22 mouse cellular contexts compared by ENCODE assay signal in genomic region chr10:59262979-59263378, GRCm38 (mm10). TPM values are rescaled to one million over a fixed set of nuclear protein-coding genes. Genes with fewer than 3 reads are reported as not detected.
A peak's percentile ranks its signal among the peaks of the same experiment; 100 is the strongest.
DNase-seq lines count a peak whose midpoint lies in the region; ATAC-seq and TF ChIP-seq lines count a peak whose summit lies in the region.
"Had no signal": no experiment of that assay in that cellular context is flagged by ENCODE, and none has a peak within 500 bp of the region (broad histone marks: within the 10 kb centered on the region; RNA-seq: fewer than 3 reads in every experiment).

No protein-coding gene starts in this region.

- TF ChIP-seq POLR2A in liver, adult 2 months (IDR thresholded peaks at IDR 0.05; ENCODE audit: extremely low read depth, insufficient read depth, low read length): no peak
- TF ChIP-seq POLR2A in bone marrow macrophage, adult 2 months (IDR thresholded peaks at IDR 0.05; ENCODE audit: borderline replicate concordance, low read depth, low read length): no peak

- intact Hi-C loops in left cerebral cortex, adult 2 months (cut with DNase I): no loop called here

- H3K4me1 ChIP-seq in liver, adult 2 months (ENCODE audit: control insufficient read depth, insufficient read depth, low read length): peaks cover 14% of the 10 kb centered on the region
- peaks cover 30% of the 10 kb centered on the region for H3K4me1 ChIP-seq in liver, postnatal 0 days (ENCODE audit: insufficient read depth)
- peaks cover 10% of the 10 kb centered on the region for H3K4me1 ChIP-seq in lung, postnatal 0 days (ENCODE audit: insufficient read depth, low read depth, low read length)
- H3K4me1 ChIP-seq in bone marrow macrophage, adult 2 months (ENCODE audit: control insufficient read depth, insufficient read depth, low read length): peaks cover 37% of the 10 kb centered on the region
- peaks cover 16% of the 10 kb centered on the region; the same call in 1 of the 2 replicates for H3K4me1 ChIP-seq in hindbrain, embryonic 10.5 days (replicated peaks)

- no peak overlapping the region for H3K9ac ChIP-seq in liver, adult 2 months (ENCODE audit: low read depth, low read length)
- no peak overlapping the region for H3K9ac ChIP-seq in liver, postnatal 0 days (replicated peaks)
- H3K9ac ChIP-seq in lung, postnatal 0 days (replicated peaks; ENCODE audit: low read depth): no peak overlapping the region
- H3K9ac ChIP-seq: embryonic facial prominence, embryonic 12.5 days; forebrain, embryonic 15.5 days; hindbrain, embryonic 14.5 days had no signal

- no peak for TF ChIP-seq CTCF in liver, adult 2 months (IDR thresholded peaks at IDR 0.05; ENCODE audit: low read depth, low read length)
- TF ChIP-seq CTCF in liver, postnatal 0 days (IDR thresholded peaks at IDR 0.05; ENCODE audit: low read depth): no peak
- TF ChIP-seq CTCF in lung, postnatal 0 days (IDR thresholded peaks at IDR 0.05): no peak
- no peak for TF ChIP-seq CTCF in bone marrow macrophage, adult 2 months (IDR thresholded peaks at IDR 0.05; ENCODE audit: low read depth, low read length)
- TF ChIP-seq CTCF in left cerebral cortex, adult 2 months (IDR thresholded peaks at IDR 0.05): no peak

- no peaks in the 10 kb centered on the region for H3K9me3 ChIP-seq in liver, postnatal 0 days (ENCODE audit: low read length)
- H3K9me3 ChIP-seq in lung, postnatal 0 days (ENCODE audit: low read length): no peaks in the 10 kb centered on the region
- 0 out of 2 replicates have a peak, but pooled peaks cover 4% of the 10 kb centered on the region for H3K9me3 ChIP-seq in hindbrain, embryonic 10.5 days
- H3K9me3 ChIP-seq: embryonic facial prominence, embryonic 12.5 days; forebrain, embryonic 15.5 days; heart, embryonic 10.5 days had no signal

- no peak for TF ChIP-seq EP300 in liver, postnatal 0 days (IDR thresholded peaks at IDR 0.05; ENCODE audit: low read depth)
- TF ChIP-seq EP300 in lung, postnatal 0 days (IDR thresholded peaks at IDR 0.05): peak; percentile 29; the same call in 1 of the 2 replicates

- no peak for ATAC-seq in liver, postnatal 0 days
- ATAC-seq in lung, postnatal 0 days: peak; percentile 37
- peak; percentile 67 for ATAC-seq in megakaryocyte, adult 5-6 weeks (ENCODE audit: poor library complexity, severe bottlenecking)
- ATAC-seq: activated CD4-positive, CD25-positive, alpha-beta regulatory T cell, adult 4 months; forebrain, embryonic 15.5 days; Patski had no signal

- no peak overlapping the region for H3K4me3 ChIP-seq in liver, adult 2 months (ENCODE audit: insufficient read depth, low read depth, low read length)
- no peak overlapping the region for H3K4me3 ChIP-seq in liver, postnatal 0 days (ENCODE audit: low read depth, low read length)
- no peak overlapping the region for H3K4me3 ChIP-seq in lung, postnatal 0 days (ENCODE audit: low read depth, low read length)
- no peak overlapping the region for H3K4me3 ChIP-seq in bone marrow macrophage, adult 2 months (ENCODE audit: insufficient read depth, low read length)
- H3K4me3 ChIP-seq in left cerebral cortex, adult 2 months: no peak overlapping the region
- no peak overlapping the region for H3K4me3 ChIP-seq in hindbrain, embryonic 10.5 days
- H3K4me3 ChIP-seq: embryonic facial prominence, embryonic 12.5 days; forebrain, embryonic 15.5 days; heart, embryonic 10.5 days had no signal

- no peak overlapping the region for H3K4me2 ChIP-seq in liver, postnatal 0 days (ENCODE audit: low read depth, low read length)
- no peak overlapping the region for H3K4me2 ChIP-seq in lung, postnatal 0 days (replicated peaks; ENCODE audit: low read depth, low read length)
- H3K4me2 ChIP-seq: embryonic facial prominence, embryonic 12.5 days; forebrain, embryonic 15.5 days; hindbrain, embryonic 14.5 days had no signal

- peak; percentile 59 for DNase-seq in liver, adult 2 months (ENCODE audit: extremely low read depth, low read depth, low spot score)
- no peak for DNase-seq in liver, postnatal 0 days
- peak; percentile 80 for DNase-seq in lung, postnatal 0 days (ENCODE audit: low spot score)
- DNase-seq in lung, postnatal 14 days: no peak
- no peak for DNase-seq in left cerebral cortex, adult 2 months (ENCODE audit: extremely low spot score in 1 of 2, low spot score in 2 of 2)
- no peak for DNase-seq in hindbrain, embryonic 10.5 days (ENCODE audit: low spot score)
- DNase-seq: adrenal gland, postnatal 14 days; cerebellum, adult 18-20 months; cerebellum, adult 9-11 months; cerebellum, postnatal 36 days; gastrocnemius, postnatal 36 days; heart, adult 18-20 months; heart, postnatal 10 days had no signal

- WGBS in liver, adult 2 months: 50% methylated on average over 7 of the region's 7 CpGs
- 41% methylated on average over 7 of the region's 7 CpGs for WGBS in liver, postnatal 0 days (ENCODE audit: insufficient replicate concordance)
- whole genome bisulfite sequencing in lung, postnatal 0 days: 43% methylated on average over 7 of the region's 7 CpGs
- WGBS in hindbrain, embryonic 10.5 days: 73% methylated on average over 7 of the region's 7 CpGs

- H3K27me3 ChIP-seq in liver, adult 2 months (ENCODE audit: control insufficient read depth, insufficient read depth, low read length): no peaks in the 10 kb centered on the region
- no peaks in the 10 kb centered on the region for H3K27me3 ChIP-seq in liver, postnatal 0 days (ENCODE audit: insufficient read depth, low read length)
- no peaks in the 10 kb centered on the region for H3K27me3 ChIP-seq in lung, postnatal 0 days (replicated peaks; ENCODE audit: insufficient read depth, low read length)
- H3K27me3 ChIP-seq in hindbrain, embryonic 10.5 days (ENCODE audit: insufficient read depth, poor library complexity, severe bottlenecking): no peaks in the 10 kb centered on the region
- H3K27me3 ChIP-seq: CH12.LX; embryonic facial prominence, embryonic 12.5 days; forebrain, embryonic 15.5 days; Patski had no signal

- no peak overlapping the region; the same call in 1 of the 2 replicates for H3K27ac ChIP-seq in liver, adult 2 months (replicated peaks; ENCODE audit: insufficient read depth, low read depth, low read length)
- no peak overlapping the region for H3K27ac ChIP-seq in liver, postnatal 0 days (ENCODE audit: low read depth)
- H3K27ac ChIP-seq in lung, postnatal 0 days (ENCODE audit: low read length): peak overlapping the region; percentile 35; the same call in 1 of the 2 replicates
- 0 out of 2 replicates have a peak overlapping the region, but pooled peaks have one; percentile 5 for H3K27ac ChIP-seq in bone marrow macrophage, adult 2 months (ENCODE audit: insufficient read depth, low read depth, low read length)
- H3K27ac ChIP-seq in left cerebral cortex, adult 2 months: no peak overlapping the region
- H3K27ac ChIP-seq in hindbrain, embryonic 10.5 days: no peak overlapping the region
- H3K27ac ChIP-seq: embryonic facial prominence, embryonic 12.5 days; forebrain, embryonic 15.5 days; hindbrain, embryonic 14.5 days had no signal

- H3K79me2 ChIP-seq in liver, adult 2 months (ENCODE audit: control insufficient read depth, insufficient read depth, low read length): no peaks in the 10 kb centered on the region

- no peaks in the 10 kb centered on the region for H3K36me3 ChIP-seq in liver, adult 2 months (ENCODE audit: control insufficient read depth, insufficient read depth, low read length)
- no peaks in the 10 kb centered on the region for H3K36me3 ChIP-seq in liver, postnatal 0 days (replicated peaks; ENCODE audit: insufficient read depth, low read length)
- no peaks in the 10 kb centered on the region for H3K36me3 ChIP-seq in lung, postnatal 0 days (ENCODE audit: insufficient read depth, low read length)
- H3K36me3 ChIP-seq in hindbrain, embryonic 10.5 days: no peaks in the 10 kb centered on the region
- H3K36me3 ChIP-seq: embryonic facial prominence, embryonic 12.5 days; forebrain, embryonic 15.5 days; heart, embryonic 10.5 days had no signal

RNA-seq across cellular contexts. Expression of gene Sowahc, which starts 41.2 kb away (rescaled TPM):
- 4.9 and 5.2 TPM in 2 replicates for total RNA-seq in liver, adult 2 months (2014; rRNA removed)
- polyA plus RNA-seq in liver, adult 2 months (2012; rRNA removed): 1.2 TPM in 2 replicates
- 1.3 and 1.6 TPM in 2 replicates for polyA plus RNA-seq in liver, postnatal 0 days (2015; fragmentation: Nextera tagmentation; extraction: Ambion mirVana)
- polyA plus RNA-seq in lung, postnatal 0 days (2015; fragmentation: Nextera tagmentation; extraction: Ambion mirVana): 9.7 and 13.2 TPM in 2 replicates
- polyA plus RNA-seq in bone marrow macrophage, adult 2 months (2012; ENCODE audit: insufficient read depth, insufficient read length, missing spikeins): 7.8 and 8.3 TPM in 2 replicates
- 50.0 and 54.3 TPM in 2 replicates for total RNA-seq in megakaryocyte, adult 5-6 weeks (2015)
- total RNA-seq in megakaryocyte, adult 5-6 weeks (2017): 56.0 and 68.8 TPM in 2 replicates
- 1 to 10 TPM; 7.1 to 7.7 TPM for total RNA-seq in left cerebral cortex, adult 2 months (2021)
- 11.2 and 12.3 TPM in 2 replicates for polyA plus RNA-seq in hindbrain, embryonic 10.5 days (2016; fragmentation: Nextera tagmentation; extraction: Ambion mirVana)

RNA-seq across cellular contexts. Expression of gene Sept10, which starts 41.3 kb away (rescaled TPM):
- total RNA-seq in liver, adult 2 months (2014; rRNA removed): 16.0 and 18.7 TPM in 2 replicates
- polyA plus RNA-seq in liver, adult 2 months (2012; rRNA removed): 5.2 and 6.7 TPM in 2 replicates
- polyA plus RNA-seq in liver, postnatal 0 days (2015; fragmentation: Nextera tagmentation; extraction: Ambion mirVana): 11.6 and 11.8 TPM in 2 replicates
- 42.2 and 45.2 TPM in 2 replicates for polyA plus RNA-seq in lung, postnatal 0 days (2015; fragmentation: Nextera tagmentation; extraction: Ambion mirVana)
- 14.7 and 18.1 TPM in 2 replicates for polyA plus RNA-seq in bone marrow macrophage, adult 2 months (2012; ENCODE audit: insufficient read depth, insufficient read length, missing spikeins)
- total RNA-seq in megakaryocyte, adult 5-6 weeks (2015): 17.6 and 19.8 TPM in 2 replicates
- total RNA-seq in megakaryocyte, adult 5-6 weeks (2017): 44.5 and 54.9 TPM in 2 replicates
- total RNA-seq in left cerebral cortex, adult 2 months (2021): 1 to 10 TPM; 6.6 to 6.9 TPM
- 22.2 and 28.4 TPM in 2 replicates for polyA plus RNA-seq in hindbrain, embryonic 10.5 days (2016; fragmentation: Nextera tagmentation; extraction: Ambion mirVana)

Comparison
In these comparisons a context has a peak if more than half of its experiments do, and no peak if none do; other contexts are left out.
1. DNase-seq: peak in liver, adult 2 months (single experiment) and lung, postnatal 0 days (single experiment); none in liver, postnatal 0 days (single experiment), lung, postnatal 14 days (single experiment), left cerebral cortex, adult 2 months (0 of 2) and hindbrain, embryonic 10.5 days (single experiment).
2. H3K27ac ChIP-seq: peak in lung, postnatal 0 days (single experiment) and bone marrow macrophage, adult 2 months (single experiment); none in liver, adult 2 months (single experiment), liver, postnatal 0 days (single experiment), left cerebral cortex, adult 2 months (single experiment) and hindbrain, embryonic 10.5 days (single experiment).